Mouse (Mus musculus): ENCODE results near the gene Olfr1116. TPM values are rescaled to one million over a fixed set of nuclear protein-coding genes. Genes with fewer than 3 reads are reported as not detected.
"Not testable (repeated sequence)": the region's sequence is repeated elsewhere in the genome, so short reads cannot be mapped to it uniquely, and the experiment has no call there.

The Olfr1116 gene
- total RNA-seq (2012; rRNA removed): not detected in 2 replicates

- no peak within 1 kb of the TSS for H3K9ac ChIP-seq (ENCODE audit: insufficient read depth, low read depth, low read length, poor library complexity, severe bottlenecking)
- TF ChIP-seq ZC3H11A (IDR thresholded peaks at IDR 0.05; ENCODE audit: borderline replicate concordance, low read depth, low read length): no peak
- no peak for TF ChIP-seq HCFC1 (IDR thresholded peaks at IDR 0.05; ENCODE audit: borderline replicate concordance, insufficient read depth, low read length)
- TF ChIP-seq CHD2 (IDR thresholded peaks at IDR 0.05; ENCODE audit: low read depth, low read length): no peak
- no peak for TF ChIP-seq MAFK (IDR thresholded peaks at IDR 0.05; ENCODE audit: insufficient read depth, low read depth, low read length)
- TF ChIP-seq ZNF384 (IDR thresholded peaks at IDR 0.05; ENCODE audit: low read depth, low read length): no peak
- H3K4me1 ChIP-seq (ENCODE audit: control insufficient read depth in 2 of 2, insufficient read depth in 2 of 2, low read length in 2 of 2, poor library complexity in 1 of 2): no peaks in the 10 kb centered on the region
- in situ Hi-C loops (cut with MboI; ENCODE audit: low sequenced_read_pairs in 2 of 2, unreplicated experiment in 2 of 2): no loop called here
- H3K36me3 ChIP-seq (ENCODE audit: control insufficient read depth, insufficient read depth, low read length, poor library complexity, severe bottlenecking): no peaks in the 10 kb centered on the region
- no peak within 1 kb of the TSS for H3K4me3 ChIP-seq (ENCODE audit: insufficient read depth in 1 of 2, low read depth in 1 of 2, low read length in 2 of 2, poor library complexity in 1 of 2, severe bottlenecking in 1 of 2)
- H3K9me3 ChIP-seq (ENCODE audit: control insufficient read depth, insufficient read depth, low read depth, low read length): no peaks in the 10 kb centered on the region
- no peak for DNase-seq (ENCODE audit: low read depth, low spot score)
- H3K27ac ChIP-seq (ENCODE audit: insufficient read depth, low read depth, low read length, poor library complexity, severe bottlenecking): no peak within 1 kb of the TSS
Measured at GRCm38 (mm10) chr2:87267234-87267633, at the start of gene Olfr1116. Gene Olfr1116, plus strand, starts transcription at chr2:87267534.

GRCm38 (mm10) chr2:87247713-87248112 is 19.6 kb upstream of the Olfr1116 start, which contains the start of gene Olfr1115:
Gene Olfr1115, plus strand, starts transcription at chr2:87248013.
- Histone ChIP-seq H3K36me3 (ENCODE audit: control insufficient read depth, insufficient read depth, low read length, poor library complexity, severe bottlenecking) (no peaks in the 10 kb centered on the region), H3K4me3 (ENCODE audit: insufficient read depth in 1 of 2, low read depth in 1 of 2, low read length in 2 of 2, poor library complexity in 1 of 2, severe bottlenecking in 1 of 2) (no peak within 1 kb of the TSS), H3K27ac (ENCODE audit: insufficient read depth, low read depth, low read length, poor library complexity, severe bottlenecking) (no peak within 1 kb of the TSS), H3K4me1 (ENCODE audit: control insufficient read depth in 2 of 2, insufficient read depth in 2 of 2, low read length in 2 of 2, poor library complexity in 1 of 2) (no peaks in the 10 kb centered on the region), H3K9me3 (ENCODE audit: control insufficient read depth, insufficient read depth, low read depth, low read length) (no peaks in the 10 kb centered on the region), H3K9ac (ENCODE audit: insufficient read depth, low read depth, low read length, poor library complexity, severe bottlenecking) (no peak within 1 kb of the TSS)
- DNase-seq (ENCODE audit: low read depth, low spot score): no peak
- TF ChIP-seq MAFK (IDR thresholded peaks at IDR 0.05; ENCODE audit: insufficient read depth, low read depth, low read length) (no peak), ZNF384 (IDR thresholded peaks at IDR 0.05; ENCODE audit: low read depth, low read length) (no peak), ZC3H11A (IDR thresholded peaks at IDR 0.05; ENCODE audit: borderline replicate concordance, low read depth, low read length) (no peak), HCFC1 (IDR thresholded peaks at IDR 0.05; ENCODE audit: borderline replicate concordance, insufficient read depth, low read length) (no peak), CHD2 (IDR thresholded peaks at IDR 0.05; ENCODE audit: low read depth, low read length) (no peak)
- in situ Hi-C loops (cut with MboI; ENCODE audit: low sequenced_read_pairs in 2 of 2, unreplicated experiment in 2 of 2): no loop called here

- H3K9me3 ChIP-seq (ENCODE audit: control insufficient read depth, insufficient read depth, low read depth, low read length); in situ Hi-C loops (cut with MboI; ENCODE audit: low sequenced_read_pairs in 2 of 2, unreplicated experiment in 2 of 2); H3K4me1 ChIP-seq (ENCODE audit: control insufficient read depth in 2 of 2, insufficient read depth in 2 of 2, low read length in 2 of 2, poor library complexity in 1 of 2); H3K9ac ChIP-seq (ENCODE audit: insufficient read depth, low read depth, low read length, poor library complexity, severe bottlenecking); H3K27ac ChIP-seq (ENCODE audit: insufficient read depth, low read depth, low read length, poor library complexity, severe bottlenecking); DNase-seq (ENCODE audit: low read depth, low spot score); H3K36me3 ChIP-seq (ENCODE audit: control insufficient read depth, insufficient read depth, low read length, poor library complexity, severe bottlenecking); H3K4me3 ChIP-seq (ENCODE audit: insufficient read depth in 1 of 2, low read depth in 1 of 2, low read length in 2 of 2, poor library complexity in 1 of 2, severe bottlenecking in 1 of 2): not testable (repeated sequence)
Measured at GRCm38 (mm10) chr2:87293977-87294376, 26.6 kb downstream of the Olfr1116 start.

- Histone ChIP-seq H3K36me3 (ENCODE audit: control insufficient read depth, insufficient read depth, low read length, poor library complexity, severe bottlenecking) (no peaks in the 10 kb centered on the region), H3K27ac (ENCODE audit: insufficient read depth, low read depth, low read length, poor library complexity, severe bottlenecking) (no peak within 1 kb of the TSS), H3K9ac (ENCODE audit: insufficient read depth, low read depth, low read length, poor library complexity, severe bottlenecking) (no peak within 1 kb of the TSS), H3K9me3 (ENCODE audit: control insufficient read depth, insufficient read depth, low read depth, low read length) (no peaks in the 10 kb centered on the region), H3K4me3 (ENCODE audit: insufficient read depth in 1 of 2, low read depth in 1 of 2, low read length in 2 of 2, poor library complexity in 1 of 2, severe bottlenecking in 1 of 2) (no peak within 1 kb of the TSS), H3K4me1 (ENCODE audit: control insufficient read depth in 2 of 2, insufficient read depth in 2 of 2, low read length in 2 of 2, poor library complexity in 1 of 2) (no peaks in the 10 kb centered on the region)
- in situ Hi-C loops (cut with MboI; ENCODE audit: low sequenced_read_pairs in 2 of 2, unreplicated experiment in 2 of 2): no loop called here
- no peak for DNase-seq (ENCODE audit: low read depth, low spot score)
- TF ChIP-seq HCFC1 (IDR thresholded peaks at IDR 0.05; ENCODE audit: borderline replicate concordance, insufficient read depth, low read length) (no peak), ZNF384 (IDR thresholded peaks at IDR 0.05; ENCODE audit: low read depth, low read length) (no peak), MAFK (IDR thresholded peaks at IDR 0.05; ENCODE audit: insufficient read depth, low read depth, low read length) (no peak), ZC3H11A (IDR thresholded peaks at IDR 0.05; ENCODE audit: borderline replicate concordance, low read depth, low read length) (no peak)
Measured at GRCm38 (mm10) chr2:87307281-87307680, 39.9 kb downstream of the Olfr1116 start, which contains the start of gene Olfr1118. Gene Olfr1118, plus strand, starts transcription at chr2:87307581.

Other genes starting within 250 kb of the Olfr1116 start
- not detected in 2 replicates for gene Olfr1104, start 240.5 kb upstream of the Olfr1116 start, total RNA-seq (2012; rRNA removed)
- gene Olfr1105, start 231.0 kb upstream of the Olfr1116 start, total RNA-seq (2012; rRNA removed): not detected in 2 replicates
- gene Olfr1106, start 215.3 kb upstream of the Olfr1116 start, total RNA-seq (2012; rRNA removed): not detected in 2 replicates
- gene Olfr1107, start 191.7 kb upstream of the Olfr1116 start, total RNA-seq (2012; rRNA removed): not detected in 2 replicates
- not detected in 2 replicates for gene Olfr1109, start 171.5 kb upstream of the Olfr1116 start, total RNA-seq (2012; rRNA removed)
- gene Olfr259, start 153.0 kb upstream of the Olfr1116 start, total RNA-seq (2012; rRNA removed): not detected in 2 replicates
- not detected in 2 replicates for gene Olfr1110, start 127.2 kb upstream of the Olfr1116 start, total RNA-seq (2012; rRNA removed)
- gene Olfr1111, start 114.9 kb upstream of the Olfr1116 start, total RNA-seq (2012; rRNA removed): not detected in 2 replicates
- not detected in 2 replicates for gene Olfr1112, start 79.7 kb upstream of the Olfr1116 start, total RNA-seq (2012; rRNA removed)
- not detected in 2 replicates for gene Olfr1113, start 58.6 kb upstream of the Olfr1116 start, total RNA-seq (2012; rRNA removed)
- not detected in 2 replicates for gene Olfr1115, start 19.5 kb upstream of the Olfr1116 start, total RNA-seq (2012; rRNA removed)
- gene Olfr1118, start 40.0 kb downstream of the Olfr1116 start, total RNA-seq (2012; rRNA removed): not detected in 2 replicates
- not detected in 2 replicates for gene Olfr1120, start 87.3 kb downstream of the Olfr1116 start, total RNA-seq (2012; rRNA removed)
- gene Olfr1121, start 102.4 kb downstream of the Olfr1116 start, total RNA-seq (2012; rRNA removed): not detected in 2 replicates
- gene Olfr1122, start 118.3 kb downstream of the Olfr1116 start, total RNA-seq (2012; rRNA removed): not detected in 2 replicates
- gene Olfr1123, start 149.1 kb downstream of the Olfr1116 start, total RNA-seq (2012; rRNA removed): not detected in 2 replicates
- gene Olfr1124, start 162.7 kb downstream of the Olfr1116 start, total RNA-seq (2012; rRNA removed): not detected in 2 replicates
- gene Olfr1126, start 186.4 kb downstream of the Olfr1116 start, total RNA-seq (2012; rRNA removed): not detected in 2 replicates
- gene Pramel7, start 229.6 kb downstream of the Olfr1116 start, total RNA-seq (2012; rRNA removed): 2.7 and 9.3 TPM in 2 replicates
- 3.1 and 16.5 TPM in 2 replicates for gene Pramel6, start 239.0 kb downstream of the Olfr1116 start, total RNA-seq (2012; rRNA removed)